Mouse (Mus musculus): Measurements from ENCODE around the gene Lpin2. TPM values are rescaled to one million over a fixed set of nuclear protein-coding genes. Genes with fewer than 3 reads are reported as not detected.
A peak's percentile ranks its signal among the peaks of the same experiment; 100 is the strongest.

Lpin2 gene
- polyA plus RNA-seq, 1 experiment from 2014 or later = 59.2 TPM

DNA sequence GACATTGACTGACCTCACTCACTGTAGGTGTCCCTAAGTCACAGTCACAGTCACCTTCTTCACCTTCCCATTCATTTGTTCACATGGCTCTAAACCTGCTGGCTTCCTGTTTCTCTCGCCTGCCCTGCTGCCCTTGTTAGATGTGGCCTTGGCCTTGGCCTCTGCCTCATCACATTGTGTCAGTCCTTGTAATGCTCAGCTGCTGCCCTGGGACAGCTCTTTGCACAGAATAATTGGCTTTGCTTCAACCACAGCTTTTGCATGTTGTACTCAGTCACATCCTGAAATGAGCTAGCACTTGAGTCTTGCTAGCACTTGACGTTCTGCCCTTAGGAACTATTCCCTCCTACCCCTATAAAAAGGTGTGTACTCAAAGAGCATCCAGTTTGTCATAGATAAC lies 42.2 kb downstream of the Lpin2 start:
- Histone ChIP-seq H3K27me3 (no peaks in the 10 kb centered on the region), H3K36me3 (peaks cover 14% of the 10 kb centered on the region), H3K4me3 (no peak overlapping the region), H3K9me3 (no peaks in the 10 kb centered on the region), H3K27ac (no peak overlapping the region), H3K4me2 (replicated peaks) (no peak overlapping the region), H3K9ac (no peak overlapping the region), H3K4me1 (no peaks in the 10 kb centered on the region)
- WGBS = 73% methylated on average over 2 of the region's 2 CpGs
- ATAC-seq (ENCODE audit: insufficient number of reproducible peaks, insufficient read depth, low FRiP score, low TSS enrichment) = no peak

DNA sequence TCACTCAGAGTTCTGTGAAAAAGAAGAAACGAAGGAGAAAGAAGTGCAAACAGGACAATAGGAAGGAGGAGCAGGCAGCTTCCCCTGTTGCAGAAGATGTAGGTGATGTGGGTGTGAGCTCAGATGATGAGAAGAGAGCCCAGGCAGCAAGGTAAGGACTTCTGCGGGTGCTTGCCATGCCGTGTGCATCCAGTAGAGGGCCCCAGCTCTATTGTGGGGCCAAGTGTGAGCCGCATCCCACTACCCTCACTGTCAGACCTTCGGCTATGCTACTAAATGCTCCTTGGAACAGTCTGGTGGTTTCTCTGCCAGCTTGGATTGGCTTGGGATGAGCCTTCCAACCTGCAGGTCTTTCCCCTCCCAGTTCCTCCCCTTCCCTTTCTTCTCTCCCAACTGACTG lies 42.7 kb downstream of the Lpin2 start:
- no peak overlapping the region for H3K9ac ChIP-seq
- whole genome bisulfite sequencing = 29% methylated on average over 5 of the region's 5 CpGs
- H3K27me3 ChIP-seq = no peaks in the 10 kb centered on the region
- no peaks in the 10 kb centered on the region for H3K4me1 ChIP-seq
- no peak overlapping the region for H3K4me3 ChIP-seq
- ATAC-seq (ENCODE audit: insufficient number of reproducible peaks, insufficient read depth, low FRiP score, low TSS enrichment) = no peak
- no peak overlapping the region for H3K27ac ChIP-seq
- H3K4me2 ChIP-seq (replicated peaks) = no peak overlapping the region
- peaks cover 14% of the 10 kb centered on the region for H3K36me3 ChIP-seq
- H3K9me3 ChIP-seq = no peaks in the 10 kb centered on the region

DNA sequence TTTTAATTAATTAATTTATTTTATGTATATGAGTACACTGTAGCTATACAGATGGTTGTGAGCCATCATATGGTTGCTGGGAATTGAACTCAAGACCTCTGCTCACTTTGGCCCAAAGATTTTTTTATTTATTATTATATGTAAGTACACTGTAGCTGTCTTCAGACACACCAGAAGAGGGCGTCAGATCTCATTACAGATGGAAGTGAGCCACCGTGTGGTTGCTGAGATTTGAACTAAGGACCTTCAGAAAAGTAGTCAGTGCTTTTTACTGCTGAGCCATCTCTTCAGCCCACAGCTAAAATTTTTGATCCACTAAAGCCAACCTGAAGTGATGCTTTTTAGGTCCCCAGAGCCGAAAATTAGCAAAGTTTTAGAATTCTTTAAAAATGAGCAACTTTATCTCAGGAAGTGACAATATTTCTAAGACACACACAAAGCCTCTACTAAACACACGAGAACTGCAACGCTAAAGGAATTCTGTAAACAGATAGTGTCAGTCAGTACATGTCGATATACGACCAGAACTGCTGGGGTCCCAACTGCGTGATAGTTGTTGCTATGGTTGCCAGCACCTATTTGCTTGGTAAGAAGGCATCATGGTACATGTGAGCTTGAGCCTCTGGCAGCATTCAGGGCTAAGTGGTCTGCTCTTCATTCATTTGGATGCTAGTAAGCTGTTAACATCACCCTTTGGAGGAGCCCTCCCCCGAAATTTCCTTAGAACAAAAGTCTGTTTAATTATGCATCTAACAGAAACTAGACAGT lies 45.0 kb downstream of the Lpin2 start:
- H3K9me3 ChIP-seq = no peaks in the 10 kb centered on the region
- no peak for ATAC-seq (ENCODE audit: insufficient number of reproducible peaks, insufficient read depth, low FRiP score, low TSS enrichment)
- no peak overlapping the region for H3K27ac ChIP-seq
- 89% methylated on average over 9 of the region's 9 CpGs for WGBS
- H3K27me3 ChIP-seq = no peaks in the 10 kb centered on the region
- no peaks in the 10 kb centered on the region for H3K4me1 ChIP-seq
- no peak overlapping the region for H3K4me3 ChIP-seq
- H3K9ac ChIP-seq = no peak overlapping the region
- H3K4me2 ChIP-seq (replicated peaks) = no peak overlapping the region
- peaks cover 28% of the 10 kb centered on the region for H3K36me3 ChIP-seq

DNA sequence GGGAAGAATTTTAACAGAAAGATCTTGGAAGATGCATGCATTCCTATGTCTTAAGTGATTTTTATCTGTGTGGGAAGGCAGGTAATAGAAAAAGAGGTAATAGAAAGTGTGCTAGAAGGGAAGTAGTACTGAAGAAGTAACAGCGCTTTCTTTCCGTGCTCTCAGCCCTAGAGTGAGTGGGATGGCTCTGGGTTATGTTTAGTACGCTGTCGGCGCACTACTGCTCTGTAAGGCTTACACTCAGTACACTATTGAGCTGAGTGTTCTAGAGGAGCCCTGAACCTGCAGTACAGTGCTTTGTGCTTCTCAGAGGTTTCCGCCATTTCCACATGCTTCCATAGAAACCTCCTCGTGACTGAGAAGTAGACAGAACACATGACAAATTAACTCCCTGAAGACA lies 46.3 kb downstream of the Lpin2 start:
- H3K9me3 ChIP-seq = no peaks in the 10 kb centered on the region
- no peak for ATAC-seq (ENCODE audit: insufficient number of reproducible peaks, insufficient read depth, low FRiP score, low TSS enrichment)
- peaks cover 32% of the 10 kb centered on the region for H3K36me3 ChIP-seq
- no peak overlapping the region for H3K9ac ChIP-seq
- no peaks in the 10 kb centered on the region for H3K4me1 ChIP-seq
- H3K4me2 ChIP-seq (replicated peaks) = no peak overlapping the region
- H3K27me3 ChIP-seq = no peaks in the 10 kb centered on the region
- H3K27ac ChIP-seq = no peak overlapping the region
- 82% methylated on average over 7 of the region's 7 CpGs for WGBS
- no peak overlapping the region for H3K4me3 ChIP-seq

GRCm38 (mm10) chr17:71230108-71230709 lies 47.8 kb downstream of the Lpin2 start:
- no peaks in the 10 kb centered on the region for H3K27me3 ChIP-seq
- H3K4me3 ChIP-seq = no peak overlapping the region
- H3K36me3 ChIP-seq = peaks cover 31% of the 10 kb centered on the region
- 52% methylated on average over 9 of the region's 9 CpGs for WGBS
- peak overlapping the region; percentile 20; the same call in 1 of the 2 replicates for H3K27ac ChIP-seq
- H3K4me1 ChIP-seq = no peaks in the 10 kb centered on the region
- no peak overlapping the region for H3K9ac ChIP-seq
- no peak for ATAC-seq (ENCODE audit: insufficient number of reproducible peaks, insufficient read depth, low FRiP score, low TSS enrichment)
- H3K4me2 ChIP-seq (replicated peaks) = no peak overlapping the region
- H3K9me3 ChIP-seq = no peaks in the 10 kb centered on the region

GRCm38 (mm10) chr17:71231998-71232397 lies 49.6 kb downstream of the Lpin2 start:
- no peak for ATAC-seq (ENCODE audit: insufficient number of reproducible peaks, insufficient read depth, low FRiP score, low TSS enrichment)
- WGBS = 85% methylated on average over 2 of the region's 2 CpGs
- Histone ChIP-seq H3K36me3 (peaks cover 39% of the 10 kb centered on the region), H3K4me1 (no peaks in the 10 kb centered on the region), H3K9ac (no peak overlapping the region), H3K4me2 (replicated peaks) (no peak overlapping the region), H3K9me3 (no peaks in the 10 kb centered on the region), H3K4me3 (no peak overlapping the region), H3K27me3 (no peaks in the 10 kb centered on the region), H3K27ac (no peak overlapping the region)

GRCm38 (mm10) chr17:71233210-71233609 lies 50.9 kb downstream of the Lpin2 start:
- H3K4me3 ChIP-seq = no peak overlapping the region
- no peak for ATAC-seq (ENCODE audit: insufficient number of reproducible peaks, insufficient read depth, low FRiP score, low TSS enrichment)
- WGBS = 96% methylated on average over 4 of the region's 4 CpGs
- no peak overlapping the region for H3K27ac ChIP-seq
- H3K4me1 ChIP-seq = no peaks in the 10 kb centered on the region
- H3K9me3 ChIP-seq = no peaks in the 10 kb centered on the region
- H3K4me2 ChIP-seq (replicated peaks) = no peak overlapping the region
- H3K27me3 ChIP-seq = no peaks in the 10 kb centered on the region
- peaks cover 48% of the 10 kb centered on the region for H3K36me3 ChIP-seq
- no peak overlapping the region for H3K9ac ChIP-seq

DNA sequence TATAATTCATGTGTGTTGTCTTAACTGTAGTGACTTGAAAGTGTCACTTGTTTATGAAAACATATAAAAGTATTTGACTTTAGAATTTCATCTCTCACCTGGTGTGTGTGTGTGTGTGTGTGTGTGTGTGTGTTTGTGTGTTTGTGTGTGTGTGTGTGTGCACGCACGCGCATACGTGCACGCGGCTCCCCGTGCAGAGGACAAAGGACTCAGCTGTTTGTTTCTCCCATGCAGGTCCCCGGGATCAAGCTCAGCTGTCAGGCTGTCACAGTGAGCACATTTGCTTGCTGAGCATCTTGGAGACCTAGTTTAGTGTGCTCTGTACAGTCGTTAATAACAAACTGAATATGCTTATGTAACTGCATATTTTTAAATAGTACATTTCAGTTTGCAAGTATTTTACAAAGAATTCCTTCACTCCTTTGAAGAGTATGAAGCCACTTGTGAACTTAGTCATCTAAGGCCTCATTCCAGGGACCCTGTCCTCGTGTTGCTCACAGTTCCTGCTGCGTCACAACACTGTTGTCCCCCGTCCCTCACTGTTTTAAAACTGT lies 51.8 kb downstream of the Lpin2 start:
- H3K4me3 ChIP-seq = no peak overlapping the region
- H3K9ac ChIP-seq = no peak overlapping the region
- H3K9me3 ChIP-seq = no peaks in the 10 kb centered on the region
- ATAC-seq (ENCODE audit: insufficient number of reproducible peaks, insufficient read depth, low FRiP score, low TSS enrichment) = no peak
- H3K27ac ChIP-seq = no peak overlapping the region
- no peaks in the 10 kb centered on the region for H3K4me1 ChIP-seq
- WGBS = 91% methylated on average over 12 of the region's 12 CpGs
- no peaks in the 10 kb centered on the region for H3K27me3 ChIP-seq
- H3K36me3 ChIP-seq = peaks cover 56% of the 10 kb centered on the region
- H3K4me2 ChIP-seq (replicated peaks) = no peak overlapping the region

- Histone ChIP-seq H3K9me3 (no peaks in the 10 kb centered on the region), H3K4me3 (no peak overlapping the region), H3K36me3 (peaks cover 62% of the 10 kb centered on the region), H3K9ac (no peak overlapping the region), H3K27me3 (no peaks in the 10 kb centered on the region), H3K27ac (no peak overlapping the region), H3K4me1 (no peaks in the 10 kb centered on the region), H3K4me2 (replicated peaks) (no peak overlapping the region)
- no peak for ATAC-seq (ENCODE audit: insufficient number of reproducible peaks, insufficient read depth, low FRiP score, low TSS enrichment)
- 88% methylated on average over 12 of the region's 12 CpGs for WGBS
These were observed 53.0 kb downstream of the Lpin2 start for GRCm38 (mm10) chr17:71235229-71235958.

DNA sequence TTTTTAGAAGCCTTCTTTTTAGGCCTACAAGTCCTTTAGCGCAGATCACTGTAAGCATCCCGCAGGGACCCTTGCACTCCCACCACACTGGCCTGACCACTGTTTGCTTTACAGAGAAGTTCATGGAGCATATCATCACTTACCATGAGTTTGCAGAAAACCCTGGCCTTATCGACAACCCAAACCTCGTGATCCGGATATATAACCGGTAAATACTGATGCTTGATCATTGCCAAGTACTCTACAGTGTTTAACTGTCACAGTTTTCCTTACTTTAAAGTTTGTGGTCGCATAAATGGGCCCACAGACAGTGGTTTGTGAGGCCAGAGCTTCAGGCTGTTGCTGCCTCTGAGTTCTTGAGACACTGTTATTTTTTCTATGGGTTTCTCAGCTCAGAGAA lies 56.1 kb downstream of the Lpin2 start:
- Histone ChIP-seq H3K9me3 (no peaks in the 10 kb centered on the region), H3K4me1 (no peaks in the 10 kb centered on the region), H3K36me3 (peaks cover 74% of the 10 kb centered on the region), H3K27ac (no peak overlapping the region), H3K9ac (no peak overlapping the region), H3K4me2 (replicated peaks) (no peak overlapping the region), H3K4me3 (no peak overlapping the region), H3K27me3 (no peaks in the 10 kb centered on the region)
- 93% methylated on average over 7 of the region's 7 CpGs for WGBS
- no peak for ATAC-seq (ENCODE audit: insufficient number of reproducible peaks, insufficient read depth, low FRiP score, low TSS enrichment)

GRCm38 (mm10) chr17:71240811-71241210 lies 58.5 kb downstream of the Lpin2 start:
- H3K4me2 ChIP-seq (replicated peaks) = no peak overlapping the region
- H3K4me3 ChIP-seq = no peak overlapping the region
- H3K4me1 ChIP-seq = no peaks in the 10 kb centered on the region
- WGBS = 96% methylated on average over 9 of the region's 9 CpGs
- no peak overlapping the region for H3K9ac ChIP-seq
- no peaks in the 10 kb centered on the region for H3K27me3 ChIP-seq
- H3K27ac ChIP-seq = no peak overlapping the region
- peaks cover 78% of the 10 kb centered on the region for H3K36me3 ChIP-seq
- no peaks in the 10 kb centered on the region for H3K9me3 ChIP-seq
- ATAC-seq (ENCODE audit: insufficient number of reproducible peaks, insufficient read depth, low FRiP score, low TSS enrichment) = no peak

GRCm38 (mm10) chr17:71242666-71243065 lies 60.3 kb downstream of the Lpin2 start:
- no peak overlapping the region for H3K4me2 ChIP-seq (replicated peaks)
- WGBS = 95% methylated on average over 7 of the region's 7 CpGs

More at GRCm38 (mm10) chr17:71242666-71243065, 60.3 kb downstream of the Lpin2 start:
- H3K36me3 ChIP-seq = peaks cover 86% of the 10 kb centered on the region
- H3K9ac ChIP-seq = no peak overlapping the region
- no peak for ATAC-seq (ENCODE audit: insufficient number of reproducible peaks, insufficient read depth, low FRiP score, low TSS enrichment)
- no peak overlapping the region for H3K27ac ChIP-seq
- H3K27me3 ChIP-seq = no peaks in the 10 kb centered on the region
- no peak overlapping the region for H3K4me3 ChIP-seq
- H3K9me3 ChIP-seq = no peaks in the 10 kb centered on the region
- no peaks in the 10 kb centered on the region for H3K4me1 ChIP-seq
